Mouse (Mus musculus): ENCODE results near the gene Slc12a3.

The Slc12a3 gene

GRCm38 (mm10) chr8:94372955-94373599 lies 44.1 kb downstream of the Slc12a3 start:
- in situ Hi-C loops (cut with MboI, MseI) = no loop called here

- in situ Hi-C loops (cut with MboI, MseI) = no loop called here
Measured at GRCm38 (mm10) chr8:94375551-94375991, 46.6 kb downstream of the Slc12a3 start.

GRCm38 (mm10) chr8:94376176-94376575 lies 47.2 kb downstream of the Slc12a3 start:
- in situ Hi-C loops (cut with MboI, MseI) = no loop called here

- in situ Hi-C loops (cut with MboI, MseI) = no loop called here
Measured at GRCm38 (mm10) chr8:94376580-94376979, 47.6 kb downstream of the Slc12a3 start.

GRCm38 (mm10) chr8:94377031-94377430 lies 48.0 kb downstream of the Slc12a3 start:
- in situ Hi-C loops (cut with MboI, MseI) = no loop called here

GRCm38 (mm10) chr8:94377714-94378205 lies 48.8 kb downstream of the Slc12a3 start:
- in situ Hi-C loops (cut with MboI, MseI) = no loop called here

GRCm38 (mm10) chr8:94378763-94379415 lies 49.9 kb downstream of the Slc12a3 start:
- in situ Hi-C loops (cut with MboI, MseI) = no loop called here

GRCm38 (mm10) chr8:94379686-94380085 lies 50.7 kb downstream of the Slc12a3 start:
- in situ Hi-C loops (cut with MboI, MseI) = no loop called here

GRCm38 (mm10) chr8:94384166-94384565 lies 55.2 kb downstream of the Slc12a3 start:
- in situ Hi-C loops (cut with MboI, MseI) = no loop called here

- in situ Hi-C loops (cut with MboI, MseI) = no loop called here
Measured at GRCm38 (mm10) chr8:94385506-94386213, 56.7 kb downstream of the Slc12a3 start.

- in situ Hi-C loops (cut with MboI, MseI) = no loop called here
Measured at GRCm38 (mm10) chr8:94386214-94387026, 57.4 kb downstream of the Slc12a3 start, which contains the start of gene Herpud1. Gene Herpud1, plus strand, starts transcription at chr8:94386438.

GRCm38 (mm10) chr8:94387027-94387684 lies 58.2 kb downstream of the Slc12a3 start:
- in situ Hi-C loops (cut with MboI, MseI) = no loop called here

GRCm38 (mm10) chr8:94387785-94388184 lies 58.8 kb downstream of the Slc12a3 start:
- in situ Hi-C loops (cut with MboI, MseI) = no loop called here

- in situ Hi-C loops (cut with MboI, MseI) = no loop called here
Measured at GRCm38 (mm10) chr8:94389531-94389930, 60.5 kb downstream of the Slc12a3 start.

GRCm38 (mm10) chr8:94390429-94390828 lies 61.4 kb downstream of the Slc12a3 start:
- in situ Hi-C loops (cut with MboI, MseI) = no loop called here

GRCm38 (mm10) chr8:94390910-94391309 lies 61.9 kb downstream of the Slc12a3 start:
- in situ Hi-C loops (cut with MboI, MseI) = no loop called here

- in situ Hi-C loops (cut with MboI, MseI) = no loop called here
Measured at GRCm38 (mm10) chr8:94392147-94392546, 63.1 kb downstream of the Slc12a3 start.

- in situ Hi-C loops (cut with MboI, MseI) = no loop called here
Measured at GRCm38 (mm10) chr8:94392648-94393047, 63.6 kb downstream of the Slc12a3 start.

- in situ Hi-C loops (cut with MboI, MseI) = no loop called here
Measured at GRCm38 (mm10) chr8:94395851-94396540, 67.0 kb downstream of the Slc12a3 start.

- in situ Hi-C loops (cut with MboI, MseI) = no loop called here
Measured at GRCm38 (mm10) chr8:94396964-94397657, 68.1 kb downstream of the Slc12a3 start.
